Mouse (Mus musculus) urinary bladder, postnatal 10 days (tissue): ENCODE data around the gene Lgr5.

Experiments
- DNase-seq: peaks from one replicate; pipeline ENCODE4 v3.0.0; 2022; ENCODE audit warnings: low spot score

The Lgr5 gene

GRCm38 (mm10) chr10:115421976-115422375, 165.6 kb downstream of the Lgr5 start:
- DNase-seq: no peak

GRCm38 (mm10) chr10:115414056-115414455, 173.5 kb downstream of the Lgr5 start:
- DNase-seq: no peak

GRCm38 (mm10) chr10:115413496-115413895, 174.1 kb downstream of the Lgr5 start:
- no peak for DNase-seq

GRCm38 (mm10) chr10:115406393-115406792, 181.2 kb downstream of the Lgr5 start:
- DNase-seq: no peak
